Mouse (Mus musculus): ENCODE data around the gene Ttll7.

GRCm38 (mm10) chr3:146846237-146846636, 5.9 kb upstream of the Ttll7 start:
- TF ChIP-seq CTCF (IDR thresholded peaks at IDR 0.05; ENCODE audit: extremely low read depth, insufficient read depth, insufficient read length, insufficient replicate concordance) (no peak), POLR2A (IDR thresholded peaks at IDR 0.05; ENCODE audit: low read depth, low read length) (no peak)
